Mouse (Mus musculus) frontal cortex, adult (tissue): Measurements from ENCODE around the gene Foxc2.

Experiments used
- ATAC-seq: cut with Nextera tagmentation; 2 replicates; pipeline ENCODE4 v1.9.2; 2017; ENCODE audit warnings: mild to moderate bottlenecking, moderate library complexity, mixed read lengths; ENCODE audit not compliant: low TSS enrichment

The Foxc2 gene

DNA sequence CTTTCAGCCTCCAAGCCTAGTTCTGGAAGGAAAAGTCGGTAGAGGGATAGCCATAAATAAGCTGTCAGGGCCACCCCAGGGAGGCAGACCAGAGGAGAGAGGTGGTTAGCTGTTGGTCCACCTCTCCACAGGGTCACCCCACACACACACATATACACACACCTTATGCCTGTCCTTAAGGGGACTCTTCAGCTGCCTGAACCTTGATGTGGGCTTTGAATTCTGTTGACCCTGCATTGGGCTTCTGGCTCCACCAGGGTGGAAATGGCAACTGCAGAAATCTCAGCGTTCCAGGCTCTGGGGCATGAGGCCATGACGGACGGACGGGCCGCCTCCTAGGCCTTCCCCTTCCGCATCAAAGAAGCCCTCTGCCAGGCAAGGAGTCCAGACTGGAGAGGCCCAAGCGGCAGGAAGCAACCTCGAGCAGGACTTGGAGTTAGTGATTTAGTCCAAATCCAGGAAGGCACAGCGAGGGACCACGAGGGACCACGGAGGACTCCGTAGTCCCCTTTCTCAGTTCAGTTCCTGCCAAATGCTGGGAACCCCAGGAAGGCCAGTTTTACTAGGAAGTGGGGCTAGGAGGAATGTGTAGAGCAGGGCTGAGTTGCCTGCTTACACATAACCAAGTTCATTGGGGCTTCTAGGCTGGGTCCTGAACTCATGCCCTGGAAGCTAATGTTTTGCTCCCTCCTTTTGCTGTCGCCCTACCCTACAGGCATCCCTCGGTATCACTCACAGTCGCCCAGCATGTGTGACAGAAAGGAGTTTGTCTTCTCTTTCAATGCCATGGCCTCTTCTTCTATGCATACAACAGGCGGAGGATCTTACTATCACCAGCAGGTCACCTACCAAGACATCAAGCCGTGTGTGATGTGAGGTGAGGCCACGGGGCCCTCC is 29.7 kb upstream of the Foxc2 start:
- no peak for ATAC-seq

DNA sequence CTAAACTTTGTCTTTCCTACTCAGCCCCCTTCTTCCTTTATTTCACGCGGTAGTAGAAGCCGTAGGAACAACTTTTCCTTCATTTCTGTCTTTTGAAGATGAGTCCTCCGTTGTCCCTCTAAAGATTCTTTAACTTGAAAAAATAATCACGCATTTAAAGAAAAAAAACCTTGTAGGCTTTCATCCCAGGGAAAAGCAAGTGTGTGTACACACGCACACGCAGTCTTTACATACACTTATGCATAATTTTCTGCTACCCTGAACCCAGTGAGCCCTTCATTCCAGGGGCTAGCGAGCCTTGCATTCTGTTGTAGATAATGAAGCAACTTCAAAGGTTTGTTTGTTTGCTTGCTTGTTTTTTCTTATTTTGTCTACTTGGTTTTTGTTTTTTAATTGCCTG is 27.7 kb upstream of the Foxc2 start:
- ATAC-seq = no peak

DNA sequence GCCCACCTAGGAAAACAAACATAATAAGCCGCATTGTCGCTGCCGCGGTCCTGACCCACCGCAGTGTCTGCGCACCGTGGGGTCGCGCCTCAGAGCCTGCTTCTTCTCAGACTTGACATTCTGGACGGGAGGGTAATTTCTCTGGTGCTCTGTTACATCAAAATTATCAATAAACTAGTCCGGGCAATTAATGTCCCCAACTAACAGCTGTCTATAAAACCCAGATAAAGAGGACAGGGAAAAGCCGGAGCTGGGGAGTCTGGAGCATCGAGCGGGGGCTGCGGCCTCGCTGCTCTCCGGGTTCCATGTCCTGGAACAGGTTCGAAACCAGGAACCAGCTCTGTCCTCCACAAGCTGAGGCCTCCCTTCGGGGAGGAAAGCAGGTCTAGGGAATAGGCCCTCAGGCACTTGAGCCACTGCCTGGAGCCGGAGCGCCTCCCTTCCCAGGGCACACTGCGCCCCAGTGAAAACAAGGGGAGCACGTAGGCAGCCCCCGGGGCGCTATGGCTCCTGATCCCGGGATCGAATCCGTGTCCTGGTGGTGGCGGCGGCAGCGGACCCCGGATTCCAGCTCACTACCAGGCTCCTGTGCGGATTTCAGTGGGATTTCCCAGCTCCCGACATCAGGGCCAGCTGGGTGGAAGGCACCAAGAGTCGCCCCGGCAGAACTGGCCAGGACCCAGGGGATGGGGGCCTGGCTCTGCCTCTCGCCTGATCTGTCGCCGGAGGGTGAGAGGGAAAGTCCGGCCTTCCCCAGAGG is 26.9 kb upstream of the Foxc2 start:
- no peak for ATAC-seq

DNA sequence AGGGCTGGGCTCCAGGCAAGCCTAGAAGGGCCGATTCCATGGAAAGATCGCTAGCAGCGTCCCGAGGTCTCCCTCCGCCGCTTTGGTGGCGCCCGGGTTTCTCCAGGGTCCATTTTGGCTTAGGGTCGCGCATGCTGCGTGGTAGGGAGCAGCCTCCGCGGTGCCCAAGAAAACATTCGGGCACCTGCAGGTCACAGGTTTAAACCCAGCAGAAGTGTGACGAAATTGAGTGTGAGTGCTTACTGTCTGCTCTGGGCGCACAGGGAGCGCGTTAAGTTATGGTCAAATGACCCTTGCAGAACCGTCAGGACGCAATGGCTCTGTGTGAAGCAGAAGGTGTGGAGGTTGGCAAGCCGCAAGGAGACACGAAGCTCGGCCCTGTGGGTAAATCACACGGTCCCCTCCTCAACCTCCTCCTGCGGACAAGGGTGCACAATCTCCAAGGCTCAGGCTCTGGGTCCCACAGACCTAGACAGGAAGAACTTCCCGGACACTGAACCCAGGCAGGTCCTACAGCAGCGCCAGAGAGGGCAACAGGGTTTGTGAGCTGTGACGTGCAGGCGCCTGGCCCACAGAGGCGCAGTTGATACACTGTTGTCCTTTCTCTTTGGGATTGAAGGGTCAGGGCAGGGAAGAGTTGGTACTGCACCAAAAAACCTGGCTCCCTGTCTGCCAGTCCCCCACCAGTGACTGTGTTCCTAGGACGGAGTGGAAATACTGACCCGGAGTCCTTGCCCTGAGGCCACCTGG is 26.2 kb upstream of the Foxc2 start:
- no peak for ATAC-seq

GRCm38 (mm10) chr8:121090716-121091115 is 25.3 kb upstream of the Foxc2 start:
- no peak for ATAC-seq

DNA sequence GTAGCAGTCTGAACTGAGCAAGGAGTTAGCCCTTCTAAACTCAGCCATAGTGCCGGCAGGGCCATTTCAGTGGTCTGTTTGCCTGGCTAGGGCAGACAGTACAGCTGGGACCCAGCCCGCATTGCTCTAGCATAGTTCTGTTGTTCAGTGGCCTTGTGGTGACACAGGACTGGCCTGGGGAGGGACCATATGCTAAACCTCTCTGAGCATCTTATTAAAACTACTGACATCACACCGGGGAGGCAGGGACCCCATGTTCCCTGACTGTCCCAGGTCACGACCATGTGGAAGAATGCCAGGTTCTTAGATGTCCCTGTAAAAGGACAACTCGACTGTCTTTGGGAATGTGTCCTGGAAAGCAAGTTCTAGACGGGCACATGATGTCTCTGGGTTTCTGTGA is 23.8 kb upstream of the Foxc2 start:
- no peak for ATAC-seq

DNA sequence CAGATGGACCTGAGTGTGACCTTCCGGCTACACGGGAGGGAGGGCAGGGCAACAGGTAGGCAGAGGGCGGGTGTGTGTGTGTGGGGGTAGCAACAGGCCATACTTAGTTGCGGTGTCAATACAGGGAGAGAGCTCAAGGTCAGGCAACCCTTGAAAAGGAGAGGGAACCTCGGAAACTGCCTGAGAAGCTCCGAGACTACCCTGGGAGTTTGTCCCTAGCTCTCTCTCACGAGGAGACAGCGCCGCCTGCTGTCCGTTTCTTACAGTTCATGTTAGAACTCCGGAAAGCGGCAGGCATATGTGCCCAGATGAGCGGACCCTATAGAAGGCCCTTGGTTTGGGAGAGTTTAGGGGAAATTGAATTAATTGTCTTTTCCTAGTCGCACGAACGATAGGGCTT is 23.3 kb upstream of the Foxc2 start:
- ATAC-seq = peak; percentile 82

GRCm38 (mm10) chr8:121093496-121093895 is 22.5 kb upstream of the Foxc2 start:
- ATAC-seq = no peak

GRCm38 (mm10) chr8:121104049-121104818 is 11.7 kb upstream of the Foxc2 start:
- peak; percentile 60 for ATAC-seq

GRCm38 (mm10) chr8:121107668-121108656 is 8.0 kb upstream of the Foxc2 start, which contains the start of gene Mthfsd:
Gene Mthfsd (minus strand): TSS chr8:121108392.
- ATAC-seq = peak; percentile 99

- ATAC-seq = no peak
These were observed 7.3 kb upstream of the Foxc2 start for GRCm38 (mm10) chr8:121108657-121109056.

GRCm38 (mm10) chr8:121111145-121111907 is 4.6 kb upstream of the Foxc2 start:
- ATAC-seq = no peak

DNA sequence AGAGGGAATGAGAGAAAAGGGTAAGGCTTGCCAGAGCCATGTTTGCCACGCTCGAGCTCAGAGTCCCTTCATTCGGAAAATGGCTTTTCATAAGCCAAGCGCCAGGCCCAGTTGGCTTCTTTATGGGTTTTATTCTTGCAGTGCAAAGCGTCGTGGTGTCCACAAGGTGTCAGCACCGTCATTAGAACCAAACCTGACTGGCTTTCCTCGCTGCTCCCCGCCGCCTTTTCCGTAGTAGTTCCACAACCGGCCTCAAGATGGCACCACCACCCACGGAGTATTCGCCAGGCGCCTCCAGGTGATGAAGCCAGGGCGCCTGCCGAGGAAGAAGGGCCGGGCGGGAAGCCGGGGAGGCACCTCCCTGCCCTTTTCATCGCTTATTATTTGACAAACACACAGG is 2.7 kb upstream of the Foxc2 start:
- ATAC-seq = peak; percentile 88

DNA sequence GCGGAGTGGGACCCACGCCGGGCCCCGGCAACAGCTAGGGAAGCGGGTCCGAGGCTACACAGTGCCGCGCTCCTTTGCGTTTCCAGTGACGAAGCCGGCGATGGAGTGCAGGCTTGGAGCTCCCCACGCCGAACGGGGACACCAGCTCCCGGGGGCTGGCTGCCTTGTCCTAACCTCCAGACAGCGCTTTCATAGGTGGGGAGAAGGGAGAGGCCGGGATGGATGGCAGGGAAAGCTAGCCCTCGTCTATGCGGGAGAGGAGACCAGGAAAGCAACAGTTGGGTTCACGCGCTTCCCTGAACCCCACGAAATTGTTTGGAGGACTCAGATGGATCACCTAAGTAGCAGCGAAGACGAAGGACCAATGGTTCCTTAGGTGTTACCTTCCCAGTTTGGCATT is 835 bp upstream of the Foxc2 start:
- ATAC-seq = no peak

DNA sequence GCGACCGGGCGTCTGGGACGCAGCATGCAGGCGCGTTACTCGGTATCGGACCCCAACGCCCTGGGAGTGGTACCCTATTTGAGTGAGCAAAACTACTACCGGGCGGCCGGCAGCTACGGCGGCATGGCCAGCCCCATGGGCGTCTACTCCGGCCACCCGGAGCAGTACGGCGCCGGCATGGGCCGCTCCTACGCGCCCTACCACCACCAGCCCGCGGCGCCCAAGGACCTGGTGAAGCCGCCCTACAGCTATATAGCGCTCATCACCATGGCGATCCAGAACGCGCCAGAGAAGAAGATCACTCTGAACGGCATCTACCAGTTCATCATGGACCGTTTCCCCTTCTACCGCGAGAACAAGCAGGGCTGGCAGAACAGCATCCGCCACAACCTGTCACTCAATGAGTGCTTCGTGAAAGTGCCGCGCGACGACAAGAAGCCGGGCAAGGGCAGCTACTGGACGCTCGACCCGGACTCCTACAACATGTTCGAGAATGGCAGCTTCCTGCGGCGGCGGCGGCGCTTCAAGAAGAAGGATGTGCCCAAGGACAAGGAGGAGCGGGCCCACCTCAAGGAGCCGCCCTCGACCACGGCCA is 717 bp downstream of the Foxc2 start:
- ATAC-seq = no peak

GRCm38 (mm10) chr8:121117186-121117651 is 1.2 kb downstream of the Foxc2 start:
- no peak for ATAC-seq

DNA sequence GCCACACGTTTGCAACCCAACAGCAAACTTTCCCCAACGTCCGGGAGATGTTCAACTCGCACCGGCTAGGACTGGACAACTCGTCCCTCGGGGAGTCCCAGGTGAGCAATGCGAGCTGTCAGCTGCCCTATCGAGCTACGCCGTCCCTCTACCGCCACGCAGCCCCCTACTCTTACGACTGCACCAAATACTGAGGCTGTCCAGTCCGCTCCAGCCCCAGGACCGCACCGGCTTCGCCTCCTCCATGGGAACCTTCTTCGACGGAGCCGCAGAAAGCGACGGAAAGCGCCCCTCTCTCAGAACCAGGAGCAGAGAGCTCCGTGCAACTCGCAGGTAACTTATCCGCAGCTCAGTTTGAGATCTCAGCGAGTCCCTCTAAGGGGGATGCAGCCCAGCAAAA is 1.9 kb downstream of the Foxc2 start:
- ATAC-seq = no peak

DNA sequence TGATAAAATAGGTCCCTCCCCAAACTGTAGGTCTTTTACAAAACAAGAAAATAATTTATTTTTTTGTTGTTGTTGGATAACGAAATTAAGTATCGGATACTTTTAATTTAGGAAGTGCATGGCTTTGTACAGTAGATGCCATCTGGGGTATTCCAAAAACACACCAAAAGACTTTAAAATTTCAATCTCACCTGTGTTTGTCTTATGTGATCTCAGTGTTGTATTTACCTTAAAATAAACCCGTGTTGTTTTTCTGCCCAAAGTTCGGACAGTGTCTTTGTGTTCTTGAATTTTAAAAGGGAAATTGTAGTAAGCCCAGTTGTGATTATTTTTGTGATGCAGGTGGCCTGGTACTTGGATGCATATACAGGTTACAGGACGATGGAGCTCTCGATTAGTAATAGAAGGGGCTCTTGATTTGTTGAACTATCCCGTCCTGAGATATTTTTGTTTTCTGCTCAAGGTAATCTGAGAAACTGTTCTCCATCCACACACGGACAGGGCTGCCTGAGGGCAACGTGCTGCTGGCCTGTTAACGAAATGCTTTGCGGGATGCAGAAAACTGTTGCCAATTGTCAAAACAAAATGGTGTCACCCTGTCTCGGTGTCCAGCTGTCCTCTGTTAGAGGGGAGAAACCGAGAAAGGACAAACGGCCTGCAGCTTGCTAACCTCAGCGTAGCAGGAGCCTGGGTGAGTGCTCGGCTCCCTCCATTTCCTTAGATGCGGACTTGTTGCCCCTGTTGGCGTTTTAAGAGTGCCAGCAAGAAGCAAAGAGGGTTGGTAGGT is 2.9 kb downstream of the Foxc2 start:
- no peak for ATAC-seq
